Mouse (Mus musculus) kidney, postnatal 4 days (tissue): ENCODE measurements at regions not wholly inside any gene's neighbourhood (a gene's known extent, or its start where the extent isn't known, plus 50 kb on each side); places are given as distances from the start of the nearest gene placed in this dataset.

Experiments
- DNase-seq, 2 experiments: peaks; one replicate each; pipeline ENCODE4 v3.0.0; 2021; ENCODE audit warnings: mixed read lengths in 2 of 2

GRCm38 (mm10) chr2:180388122-180388521 is 53.6 kb upstream of the Gata5 start:
- DNase-seq = no peak

- no peak for DNase-seq
These were observed 52.8 kb upstream of the Gata5 start for GRCm38 (mm10) chr2:180387305-180387704.

GRCm38 (mm10) chr2:180385967-180386688 is 51.6 kb upstream of the Gata5 start:
- peak; percentile 10 for DNase-seq

- peak; percentile 3 to 5 for DNase-seq
These were observed 50.9 kb upstream of the Gata5 start for GRCm38 (mm10) chr2:180385231-180385895.
